Mouse (Mus musculus) MEL-GATA-1-ER (cell line): ENCODE results near the gene Gm11020.
"Not testable (repeated sequence)": the region's sequence is repeated elsewhere in the genome, so short reads cannot be mapped to it uniquely, and the experiment has no call there.

Experiments
- DNase-seq: peaks from one replicate; pipeline ENCODE4 v3.0.0-alpha.2; 2012; ENCODE audit warnings: low read depth; ENCODE audit errors: extremely low read depth

Gene Gm11020

DNA sequence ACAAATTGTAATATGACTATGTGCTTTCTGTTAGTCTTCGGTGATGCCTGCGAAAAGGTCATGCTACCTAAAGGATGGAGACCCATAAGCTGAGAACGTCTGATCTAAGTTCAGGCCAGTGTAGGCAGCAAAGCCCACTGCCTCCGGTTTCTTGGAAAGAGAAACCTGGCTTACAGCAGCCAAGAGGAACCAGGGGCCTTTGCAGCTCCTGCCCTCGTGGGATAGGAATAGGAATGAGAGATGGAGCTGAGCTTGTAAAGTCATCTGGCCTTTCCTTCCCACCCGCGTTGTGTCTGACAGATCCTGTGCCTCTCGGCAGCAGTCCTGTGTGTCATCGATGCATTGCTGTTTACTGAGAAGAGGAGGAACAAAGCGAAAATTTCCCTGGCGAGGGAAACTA lies at the start of gene Gm11020:
TSS of gene Gm11020 (plus strand) at position 301 of the 400 bp plus-strand sequence.
- not testable (repeated sequence) for DNase-seq

DNA sequence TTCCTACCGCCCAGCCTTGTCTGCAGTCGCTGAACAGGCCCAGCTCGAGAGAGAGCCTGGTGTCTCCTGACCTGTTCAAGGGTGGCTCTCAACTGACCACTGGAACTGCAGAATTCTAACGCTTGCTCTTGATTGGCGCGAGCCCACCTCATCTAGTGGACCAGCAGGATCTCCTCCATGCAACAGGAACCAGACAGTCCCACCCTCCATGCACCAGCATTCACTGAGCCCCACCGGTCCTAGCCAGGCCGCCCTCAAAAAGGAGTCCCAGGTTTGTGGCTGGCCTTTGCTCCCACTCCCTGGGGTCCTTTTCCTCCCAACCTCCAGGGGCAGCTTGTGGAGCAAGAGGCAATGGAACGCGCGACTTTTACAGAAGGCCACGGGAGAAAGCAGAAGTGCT lies 28.3 kb upstream of the Gm11020 start, which contains the start of gene Cmtm2a:
TSS of gene Cmtm2a (minus strand) at position 101 of the 400 bp plus-strand sequence.
- not testable (repeated sequence) for DNase-seq

- no peak for DNase-seq
These were observed 27.0 kb upstream of the Gm11020 start for GRCm38 (mm10) chr8:104294396-104294795.

- DNase-seq = not testable (repeated sequence)
These were observed 19.8 kb upstream of the Gm11020 start for GRCm38 (mm10) chr8:104301577-104301976.

DNA sequence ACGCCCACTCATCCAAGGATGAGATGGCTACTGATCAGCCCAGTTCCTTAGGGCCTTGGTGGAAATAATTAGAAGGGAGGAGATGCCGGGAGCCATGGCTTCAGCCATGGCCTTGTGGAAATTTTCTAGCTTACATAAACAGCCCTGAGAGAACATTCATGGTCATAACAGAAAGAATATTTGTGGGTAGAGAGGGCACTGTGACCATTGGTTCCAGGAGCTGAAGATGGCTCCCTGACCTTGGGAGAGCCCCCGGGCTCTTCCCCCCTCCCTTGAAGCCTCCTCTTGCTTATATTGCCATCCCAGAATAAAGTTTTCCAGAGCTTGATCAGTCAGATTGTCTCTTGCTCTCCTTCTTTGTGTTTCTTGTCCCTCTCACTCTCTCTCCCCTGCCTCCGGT lies 18.8 kb upstream of the Gm11020 start:
- DNase-seq = not testable (repeated sequence)

DNA sequence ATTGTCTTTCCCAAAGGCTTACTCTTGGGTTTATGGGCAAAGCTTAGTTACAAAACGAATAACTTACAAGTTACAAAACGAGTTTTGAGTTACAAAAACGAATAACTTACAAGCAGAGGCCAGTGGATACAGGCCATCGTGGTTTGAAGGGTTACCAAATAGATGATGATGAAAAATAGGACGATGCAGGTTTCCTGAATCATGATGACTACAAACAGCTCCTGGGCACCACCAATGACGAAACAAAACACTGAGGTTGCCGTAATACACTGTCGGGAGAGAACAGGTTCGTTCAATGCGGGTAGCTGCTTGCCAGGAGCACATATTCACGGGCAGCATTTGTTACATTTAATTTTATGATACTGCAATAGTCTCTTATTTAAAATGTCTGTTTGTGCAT lies 16.4 kb upstream of the Gm11020 start:
- no peak for DNase-seq

DNA sequence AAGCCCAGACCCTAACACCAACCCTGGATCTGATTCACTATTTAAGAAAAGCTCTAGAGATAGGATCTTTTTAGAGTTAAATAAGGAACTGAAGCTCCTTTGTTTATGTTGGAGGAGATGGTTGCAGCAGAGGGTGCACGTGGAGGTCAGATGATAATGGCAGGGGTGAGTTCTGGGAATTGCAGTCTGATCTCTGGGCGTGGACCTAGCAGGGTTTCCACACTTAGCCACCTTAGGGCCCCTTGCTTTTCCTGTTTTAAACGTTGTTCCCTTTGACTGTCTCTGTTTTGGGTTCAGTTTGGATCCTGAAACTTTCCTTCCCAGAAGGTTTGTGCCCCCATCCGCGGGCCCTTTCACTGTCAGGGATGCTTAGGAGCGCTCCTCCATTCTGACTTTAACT lies 13.0 kb upstream of the Gm11020 start:
- DNase-seq = not testable (repeated sequence)

DNA sequence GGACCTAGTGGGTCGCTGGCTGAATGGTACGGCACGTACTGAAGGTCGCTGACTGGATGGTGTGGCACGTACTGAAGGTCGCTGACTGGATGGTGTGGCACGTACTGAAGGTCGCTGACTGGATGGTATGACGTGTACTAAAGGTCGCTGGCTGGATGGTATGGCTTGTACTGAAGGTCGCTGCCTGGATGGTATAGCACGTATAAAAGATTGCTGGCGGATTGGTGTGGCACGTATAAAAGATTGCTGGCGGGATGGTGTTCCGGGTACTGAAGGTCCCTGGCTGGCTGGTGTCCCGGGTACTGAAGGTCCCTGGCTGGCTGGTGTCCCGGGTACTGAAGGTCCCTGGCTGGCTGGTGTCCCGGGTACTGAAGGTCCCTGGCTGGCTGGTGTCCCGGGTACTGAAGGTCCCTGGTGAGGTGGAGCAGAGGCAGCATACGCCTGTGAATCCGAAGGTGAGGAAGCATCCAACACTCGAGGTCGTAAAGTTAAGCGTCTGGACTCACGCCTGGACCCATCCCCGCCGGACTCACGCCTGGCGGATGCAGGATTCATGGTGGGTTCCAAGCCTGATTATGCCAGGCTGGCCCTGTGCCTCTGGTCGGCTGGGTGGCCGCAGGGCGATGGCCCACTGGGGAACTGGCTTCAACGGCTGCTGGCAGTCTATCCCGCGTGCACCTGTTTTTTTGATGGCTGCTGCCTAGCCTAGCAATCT lies 11.8 kb upstream of the Gm11020 start, which contains the start of the genes Gm45711 and Cmtm1:
TSS of gene Gm45711 (minus strand) at position 641 of the 715 bp plus-strand sequence.
TSS of gene Cmtm1 (minus strand) at position 705 of the 715 bp plus-strand sequence.
- not testable (repeated sequence) for DNase-seq

- DNase-seq = not testable (repeated sequence)
These were observed 9.3 kb upstream of the Gm11020 start for GRCm38 (mm10) chr8:104312023-104312422.

DNA sequence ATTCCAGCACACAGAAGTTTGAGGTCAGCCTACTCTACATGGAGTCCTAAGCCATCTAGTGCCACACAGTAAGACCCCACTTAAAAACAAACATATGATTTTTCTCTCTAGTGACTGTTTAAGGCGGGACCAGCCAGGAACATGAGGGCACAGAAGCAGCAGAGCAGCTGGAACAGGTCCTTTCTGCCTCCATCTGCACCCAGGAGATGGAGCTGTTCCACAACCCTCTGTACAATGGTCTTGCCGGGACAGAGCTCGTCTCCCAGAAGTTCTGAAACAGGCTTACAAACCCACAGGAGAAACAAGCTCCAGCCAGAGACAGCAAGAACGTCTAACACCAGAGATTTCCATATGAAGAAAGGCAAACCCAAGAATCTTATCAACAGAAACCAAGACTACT lies 8.1 kb upstream of the Gm11020 start:
- no peak for DNase-seq

- DNase-seq = not testable (repeated sequence)
These were observed 563 bp downstream of the Gm11020 start, which contains the start of gene Cmtm2b for GRCm38 (mm10) chr8:104321930-104322329. Cmtm2b (plus strand) TSS chr8:104322230.

DNA sequence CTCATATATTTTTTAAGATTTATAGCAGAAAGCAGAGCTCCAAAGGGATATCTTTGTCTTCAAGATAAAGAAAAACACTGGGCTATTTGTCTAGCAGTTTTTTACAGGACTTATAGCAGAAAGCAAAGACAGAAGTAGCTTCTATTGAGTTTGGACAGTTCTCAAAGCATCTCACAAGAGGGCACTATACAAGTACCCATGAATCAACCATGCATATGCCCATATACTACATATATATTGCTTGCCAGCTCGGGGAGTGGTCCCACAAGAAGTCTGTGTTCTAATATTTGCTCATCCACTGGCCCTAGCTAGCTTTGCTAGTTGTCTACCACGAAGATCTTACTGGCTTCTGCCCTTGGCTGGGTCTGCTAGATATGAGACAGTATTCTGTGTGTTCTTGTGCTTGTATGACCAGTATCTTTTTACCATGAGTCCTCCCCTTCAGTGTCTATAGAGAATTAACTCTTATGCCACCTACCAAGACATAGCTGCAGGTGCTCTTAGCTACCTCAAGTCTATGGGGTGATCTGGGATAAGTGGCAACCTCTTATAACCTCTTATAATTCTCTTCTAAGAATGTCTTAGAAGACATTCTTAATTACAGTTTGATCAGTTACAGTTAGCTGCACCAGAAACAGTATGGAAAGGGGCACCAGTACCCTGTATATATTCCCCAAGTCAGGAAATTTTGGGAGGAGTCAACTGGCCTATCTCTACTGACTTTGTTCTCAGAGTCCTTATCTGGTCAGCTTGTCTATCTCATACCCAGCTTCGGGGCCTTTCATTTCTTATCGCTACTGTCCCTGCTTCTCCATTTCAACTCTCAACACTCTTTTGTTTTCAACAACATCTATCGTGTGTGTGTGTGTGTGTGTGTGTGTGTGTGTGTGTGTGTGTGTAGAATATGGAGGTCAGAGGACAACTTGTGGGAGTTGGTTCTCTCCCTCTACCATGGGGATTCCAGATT lies 11.6 kb downstream of the Gm11020 start:
- DNase-seq = no peak

DNA sequence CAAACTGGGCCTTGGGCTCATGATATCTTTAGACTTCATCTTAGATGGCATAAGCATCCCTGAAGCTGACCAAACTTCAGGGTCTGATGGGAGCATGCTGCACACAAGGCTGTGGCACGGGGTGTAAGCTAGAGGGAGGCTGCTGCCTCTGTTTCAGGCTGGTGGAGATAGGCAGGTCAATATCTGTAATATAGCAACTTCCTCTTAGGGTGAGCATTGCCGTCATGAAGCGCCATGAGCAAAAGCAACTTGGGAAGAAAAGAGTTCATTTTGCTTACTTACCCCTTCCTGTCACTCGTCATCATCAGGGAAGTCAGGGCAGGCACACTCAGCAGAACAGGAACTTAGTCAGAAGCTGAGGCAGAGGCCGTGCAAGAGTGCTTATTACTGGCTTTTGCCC lies 12.4 kb downstream of the Gm11020 start:
- DNase-seq = peak; percentile 74

- DNase-seq = no peak
These were observed 12.8 kb downstream of the Gm11020 start for GRCm38 (mm10) chr8:104334196-104334595.

DNA sequence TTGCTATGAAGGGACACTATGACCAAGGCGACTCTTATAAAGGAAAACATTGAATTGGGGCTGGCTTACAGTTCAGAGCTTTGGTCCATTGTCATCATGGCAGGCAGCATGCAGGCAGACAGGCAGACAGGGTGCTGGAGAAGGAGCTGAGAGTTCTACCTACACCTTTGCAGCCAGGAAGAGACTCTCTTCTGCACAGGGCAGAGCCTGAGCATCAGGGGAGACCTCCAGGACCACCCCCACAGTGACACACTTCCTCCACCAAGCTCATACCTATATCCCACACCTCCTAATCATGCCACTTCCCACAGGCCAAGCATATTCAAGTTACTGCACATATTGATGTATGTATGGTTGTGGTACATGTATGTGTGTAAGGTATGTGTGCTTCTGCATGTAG lies 15.4 kb downstream of the Gm11020 start:
- no peak for DNase-seq

GRCm38 (mm10) chr8:104337890-104338289 lies 16.5 kb downstream of the Gm11020 start:
- no peak for DNase-seq

- no peak for DNase-seq
These were observed 18.0 kb downstream of the Gm11020 start, which contains the start of gene Cmtm3 for GRCm38 (mm10) chr8:104339229-104339982. Cmtm3 (plus strand) TSS chr8:104339410.

DNA sequence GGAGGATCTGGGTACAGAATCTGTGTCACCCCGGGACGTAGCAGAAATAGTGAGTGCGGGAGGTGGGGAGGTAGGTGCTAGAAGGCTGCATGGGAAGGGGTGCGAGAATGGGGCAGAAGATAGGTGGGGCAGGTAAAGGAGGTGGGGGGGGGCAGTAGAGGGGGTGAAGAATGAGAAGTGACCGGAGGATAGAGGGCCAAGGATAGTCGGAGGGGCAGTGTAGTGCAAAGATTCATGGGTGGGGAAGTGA lies 18.5 kb downstream of the Gm11020 start:
- no peak for DNase-seq

DNA sequence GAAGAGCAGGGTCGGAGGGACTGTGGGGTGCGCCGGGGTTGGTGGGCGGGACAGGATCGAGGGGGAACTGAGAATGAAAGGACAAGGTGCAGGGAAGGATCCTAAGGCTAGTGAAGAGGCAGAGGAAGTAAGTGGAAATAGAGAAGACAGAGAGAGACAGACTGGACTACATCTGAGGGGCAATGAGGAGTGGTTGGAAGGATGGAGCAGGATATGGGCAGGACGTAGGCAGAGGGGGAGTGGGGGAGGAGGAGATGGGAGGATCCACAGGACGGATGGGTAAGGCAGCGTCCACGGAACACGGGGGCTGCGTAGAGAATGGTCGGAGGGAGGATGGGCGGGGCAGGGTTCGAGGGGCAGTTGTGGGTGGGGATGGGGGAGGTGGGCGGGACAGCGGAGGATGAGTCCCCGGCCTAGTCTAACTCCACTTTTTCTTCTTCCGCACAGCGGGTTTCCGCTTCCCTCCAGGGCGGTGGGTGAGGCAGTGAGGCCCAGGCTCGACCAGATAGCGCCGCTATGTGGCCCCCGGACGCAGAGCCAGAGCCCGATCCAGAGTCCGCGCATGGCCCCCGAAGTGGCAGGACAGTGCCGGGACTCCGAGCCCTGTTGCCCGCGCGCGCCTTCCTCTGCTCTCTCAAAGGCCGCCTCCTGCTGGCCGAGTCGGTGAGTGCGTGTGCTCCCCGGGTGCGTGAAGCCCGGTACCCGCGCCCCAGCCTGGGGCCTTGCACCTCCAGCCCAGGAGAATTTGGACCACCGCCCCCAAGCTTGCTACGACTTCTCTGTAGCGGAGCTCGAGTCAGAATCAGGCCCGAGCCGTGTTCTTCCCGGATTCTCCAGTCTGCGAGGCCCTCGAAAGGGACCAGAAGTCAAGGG lies 19.1 kb downstream of the Gm11020 start:
- DNase-seq = no peak

DNA sequence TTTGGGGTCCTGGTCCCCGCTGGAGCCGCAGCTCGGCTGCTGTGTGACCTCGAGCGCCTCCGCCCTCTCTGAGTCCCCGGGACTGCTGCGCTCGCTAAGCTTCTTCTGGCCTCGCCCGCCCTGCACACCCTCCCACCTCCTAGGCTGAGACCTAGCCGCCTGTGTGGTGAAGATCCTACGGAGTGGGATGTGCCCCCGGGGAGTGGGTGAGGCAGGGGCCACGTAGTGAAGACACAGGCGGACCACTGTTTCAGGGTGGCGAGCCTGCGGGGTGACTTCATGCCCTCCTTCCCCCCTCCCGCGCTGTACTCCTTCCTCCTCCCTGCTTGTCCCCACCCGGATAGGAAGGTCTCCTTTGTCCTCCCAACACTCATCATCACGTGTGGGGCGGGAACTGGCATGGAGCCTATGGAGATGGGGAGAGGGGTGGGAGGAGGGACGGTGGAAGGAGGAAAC lies 19.8 kb downstream of the Gm11020 start:
- peak; percentile 79 for DNase-seq
